Mouse (Mus musculus): ENCODE results near the gene Sbk1.
A peak's percentile ranks its signal among the peaks of the same experiment; 100 is the strongest.
"Not testable (repeated sequence)": the region's sequence is repeated elsewhere in the genome, so short reads cannot be mapped to it uniquely, and the experiment has no call there.

Gene Sbk1

DNA sequence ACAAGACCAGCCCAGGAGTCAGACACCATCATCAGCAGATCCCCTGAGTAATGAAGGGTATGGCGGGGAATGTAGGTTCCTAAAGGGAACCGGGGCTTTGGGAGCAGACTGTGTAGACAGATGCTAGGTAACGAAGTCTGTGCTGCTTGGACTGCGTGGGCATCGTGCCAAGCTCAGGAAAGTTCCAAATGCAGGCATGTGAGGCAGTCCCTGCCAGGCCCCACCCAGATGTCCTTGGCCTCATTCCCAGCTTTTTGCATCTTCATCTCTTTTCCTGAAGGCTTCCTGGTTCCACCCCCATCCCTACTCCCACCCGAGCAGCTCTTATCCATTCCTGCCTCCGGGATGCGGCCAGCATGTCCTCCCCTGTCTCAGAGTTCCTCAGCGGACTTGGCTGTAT lies 6.5 kb upstream of the Sbk1 start:
- DNase-seq, result no peak

DNA sequence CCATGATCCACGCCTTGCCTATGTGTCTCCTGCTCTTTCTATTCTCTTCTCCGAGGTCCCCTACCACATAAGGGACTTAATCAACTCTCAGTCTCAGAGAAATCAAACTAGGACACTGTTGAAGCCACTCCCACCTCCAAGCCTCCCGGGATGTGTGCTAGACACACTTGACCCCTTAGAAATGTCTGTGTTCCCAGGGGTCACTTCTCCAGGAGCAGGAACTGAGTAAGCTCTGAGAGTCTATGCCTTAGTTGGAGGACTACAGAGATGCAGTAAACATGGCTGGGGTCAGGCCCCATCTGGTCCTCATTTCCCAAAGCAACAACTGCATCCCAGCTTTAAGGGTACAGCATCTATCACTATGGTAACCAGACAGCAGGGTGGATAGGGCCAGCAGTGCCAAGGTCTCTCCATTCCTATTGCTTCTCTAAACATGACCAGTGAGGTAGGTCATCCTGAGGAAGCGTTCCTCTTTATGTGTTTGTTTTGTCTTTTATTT lies 6.0 kb upstream of the Sbk1 start:
- DNase-seq, result no peak

DNA sequence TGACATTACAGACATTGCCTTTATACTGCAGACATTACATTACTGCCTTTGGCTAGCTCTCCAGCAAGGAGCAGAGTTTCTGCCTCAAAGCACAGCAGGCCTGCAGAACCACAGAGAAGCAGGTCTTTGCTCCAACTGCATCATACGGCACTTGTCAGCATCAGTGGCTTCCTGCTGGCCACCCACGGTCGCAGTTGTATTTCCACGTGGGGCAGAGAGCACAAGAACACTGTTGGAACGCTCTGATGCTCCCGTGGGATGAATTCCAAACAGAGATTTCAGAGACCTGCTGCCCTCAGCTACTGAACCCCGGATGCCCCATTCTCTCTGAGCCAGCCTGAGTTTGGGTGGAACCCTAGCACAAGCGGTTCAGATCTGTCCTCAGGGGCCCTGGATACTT lies 4.8 kb upstream of the Sbk1 start:
- DNase-seq, result no peak

DNA sequence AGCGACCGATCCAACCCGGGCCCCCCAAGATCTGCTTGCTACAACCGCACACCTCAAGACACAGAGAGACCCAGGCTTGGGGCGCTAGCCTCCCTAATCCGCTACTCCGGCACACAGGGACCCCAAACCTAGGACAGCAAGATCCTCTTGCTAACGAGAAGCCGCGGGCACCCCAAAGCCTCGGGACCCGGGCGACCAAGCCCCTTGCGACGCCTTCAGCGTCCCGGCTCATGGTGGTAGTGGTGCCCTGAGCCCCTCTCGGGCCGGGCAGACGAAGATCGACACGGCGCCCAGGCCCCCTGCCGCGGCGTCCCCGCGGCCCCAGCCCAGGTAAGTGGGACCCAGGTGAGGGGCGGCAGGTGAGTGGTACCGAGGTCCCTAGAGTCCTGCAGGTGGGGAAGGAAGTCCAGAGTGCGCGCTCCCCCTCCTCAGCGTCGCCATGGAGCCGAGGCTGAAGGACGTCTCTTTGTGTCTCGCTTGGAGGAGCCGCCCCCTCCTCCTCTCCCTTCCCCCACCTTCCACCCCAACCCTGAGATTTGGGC lies 422 bp downstream of the Sbk1 start:
- peak; percentile 50 to 60 for DNase-seq

DNA sequence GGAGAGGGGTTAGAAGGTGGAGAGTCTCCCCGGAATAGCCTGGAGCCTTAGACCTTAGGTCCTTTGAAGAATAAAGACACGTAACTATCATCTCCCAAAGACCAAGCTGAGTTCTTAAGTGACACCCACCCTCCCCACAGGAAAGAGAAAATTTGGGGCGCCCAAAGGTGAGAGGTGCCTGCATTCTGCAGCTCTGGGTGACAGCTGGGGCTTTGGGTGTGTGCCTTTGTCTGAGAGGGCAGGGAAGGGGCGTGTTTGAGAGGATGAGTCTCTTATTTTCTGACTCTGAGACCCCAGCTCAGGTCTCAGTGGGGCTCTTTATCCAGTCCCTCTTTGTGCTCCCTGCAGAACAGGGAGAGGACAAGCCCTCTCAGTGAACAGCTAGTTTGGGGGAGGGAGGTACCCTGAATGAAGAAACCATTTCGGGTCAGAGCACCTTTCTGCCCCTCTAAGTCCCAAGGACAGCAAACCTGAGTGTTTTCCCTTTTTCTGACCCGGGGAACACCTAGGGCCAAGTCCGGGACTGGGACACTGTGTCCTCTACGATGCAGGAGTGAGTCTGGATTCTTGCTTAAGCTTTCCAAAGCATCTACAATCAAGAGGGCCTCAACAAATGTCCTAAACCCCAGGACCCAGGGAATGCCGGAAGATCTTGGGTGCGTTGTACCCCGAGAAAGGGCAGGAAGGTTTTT lies 1.1 kb downstream of the Sbk1 start:
- DNase-seq, result peak; percentile 54 to 71

DNA sequence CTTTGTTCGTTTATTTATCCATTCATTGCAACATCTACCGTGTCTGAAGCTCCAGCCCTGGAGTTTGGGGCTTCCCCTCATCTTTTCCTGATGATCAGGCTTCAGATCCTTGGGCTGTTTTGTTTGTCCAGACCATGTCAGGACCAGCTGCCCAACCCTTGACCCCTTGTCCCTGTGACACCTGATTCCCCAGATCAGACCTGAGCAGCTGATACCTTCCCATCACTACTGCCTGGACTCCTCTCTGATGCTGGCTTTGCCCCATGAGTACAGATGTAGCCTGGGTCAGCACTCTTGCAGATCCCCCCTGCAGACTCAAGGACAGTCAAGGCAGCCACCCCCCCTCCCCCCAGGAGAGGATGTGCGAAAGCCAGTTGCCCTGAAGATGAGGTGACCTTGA lies 1.7 kb downstream of the Sbk1 start:
- no peak for DNase-seq

DNA sequence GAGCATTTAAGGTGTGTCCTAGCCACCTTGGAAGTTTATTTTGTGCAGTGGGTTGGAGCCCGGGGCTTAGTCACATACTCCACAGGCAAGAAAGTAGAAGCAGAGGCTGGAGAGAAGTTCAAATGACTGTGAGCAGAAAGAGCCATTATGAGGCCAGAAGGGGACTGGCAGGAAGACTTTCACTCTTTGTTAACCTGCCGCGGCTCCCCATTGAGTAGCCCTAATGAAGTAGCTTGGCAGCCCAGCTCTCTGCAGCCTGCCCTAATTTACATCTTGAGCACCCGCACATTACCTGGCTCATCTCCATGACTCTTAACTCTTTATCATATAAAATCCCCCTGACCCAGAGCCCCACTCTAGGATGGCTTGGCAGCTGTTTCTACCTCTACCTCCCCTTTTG lies 2.2 kb downstream of the Sbk1 start:
- DNase-seq, result no peak

DNA sequence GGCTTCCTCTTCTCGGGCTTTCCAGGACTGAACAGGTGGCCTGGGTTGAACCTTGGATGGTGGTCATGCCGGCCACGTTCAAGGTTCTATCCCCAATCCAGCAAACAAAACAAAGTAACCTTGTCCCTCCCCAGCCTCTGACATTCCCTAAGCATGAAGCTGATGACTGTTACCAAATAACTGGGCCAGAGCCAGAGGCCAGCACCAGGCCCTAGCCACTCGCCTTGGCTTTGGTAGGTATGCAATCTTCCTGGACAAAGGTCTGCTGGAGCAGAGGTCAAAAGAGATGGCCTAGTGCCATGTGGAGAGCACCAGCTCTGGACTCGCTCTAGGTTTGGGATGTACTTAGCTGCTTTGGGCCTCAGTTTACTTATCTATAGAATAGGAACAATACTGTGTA lies 3.3 kb downstream of the Sbk1 start:
- no peak for DNase-seq

DNA sequence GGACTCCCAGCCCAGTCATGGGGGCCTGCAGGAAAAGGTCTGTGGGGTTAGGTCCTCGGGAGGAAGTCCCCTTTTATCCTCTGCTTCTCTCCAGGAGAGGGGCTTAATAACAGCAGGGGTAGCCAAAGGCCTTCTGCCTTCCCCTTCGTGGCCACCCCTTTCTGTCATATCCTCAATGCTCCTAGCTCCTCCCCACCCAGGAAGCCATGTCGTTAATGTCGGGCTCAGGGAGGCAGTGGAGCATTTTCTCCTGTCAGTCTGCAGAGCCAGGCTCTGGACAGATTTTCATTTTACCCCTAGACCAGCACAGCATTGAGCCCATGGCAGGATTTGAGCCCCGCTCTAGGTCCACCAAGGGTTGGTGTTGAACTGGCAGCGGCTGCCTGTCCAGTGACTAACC lies 3.9 kb downstream of the Sbk1 start:
- no peak for DNase-seq

DNA sequence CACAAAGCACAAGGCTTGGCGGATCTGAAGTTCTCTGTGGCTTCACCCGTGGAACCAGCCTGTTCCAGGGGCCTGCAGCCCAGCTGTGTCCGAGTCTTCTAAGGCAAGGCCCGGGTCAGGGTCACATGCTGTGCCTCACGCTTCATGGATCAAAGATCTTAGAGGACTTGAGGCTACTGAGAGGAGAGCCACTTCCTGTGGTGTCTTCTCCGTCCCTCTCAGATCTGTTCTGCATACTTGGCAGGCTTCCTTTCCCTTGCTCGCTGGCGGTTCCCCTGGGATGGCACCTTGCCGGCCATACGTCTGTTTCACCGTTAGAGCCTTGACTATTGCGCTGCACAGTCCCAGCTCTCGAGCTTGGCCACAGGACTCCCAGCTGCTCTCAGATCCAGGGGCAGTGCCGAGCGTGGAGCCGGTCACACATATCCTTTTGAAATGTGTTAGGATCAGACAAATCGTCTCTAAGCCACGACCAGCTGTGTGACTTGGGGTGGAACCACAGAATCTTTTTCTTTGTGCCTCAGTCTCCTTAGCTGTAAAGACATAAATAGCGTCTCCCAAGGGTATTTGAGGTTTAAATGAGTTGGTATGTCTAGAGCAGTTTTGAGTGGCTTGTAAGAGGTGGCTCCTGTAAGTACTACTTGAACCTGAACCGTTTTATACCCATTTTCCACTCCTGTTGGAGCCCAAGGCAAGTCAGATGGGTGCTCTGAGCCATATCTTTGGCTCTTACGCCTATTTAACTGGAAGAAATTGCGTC lies 5.3 kb downstream of the Sbk1 start:
- DNase-seq, result no peak

DNA sequence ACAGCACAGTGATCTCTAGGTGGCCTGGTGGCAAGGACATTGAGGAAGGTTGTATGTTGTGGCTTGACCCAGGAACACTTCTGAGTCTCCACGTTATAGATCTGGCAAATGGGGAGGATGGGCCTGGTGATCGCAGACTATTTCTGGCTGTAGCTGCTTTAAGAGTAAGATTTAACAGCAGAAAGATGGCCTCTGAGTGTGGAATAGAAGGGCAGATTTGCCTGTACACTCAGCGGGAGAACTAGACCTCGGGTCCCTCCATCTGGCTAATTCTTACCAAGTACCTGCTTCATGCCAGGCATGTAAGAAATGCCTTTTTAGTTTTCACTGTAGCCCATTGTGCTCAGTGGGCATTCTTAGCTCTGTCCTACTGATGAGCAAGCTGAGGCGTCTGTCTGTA lies 6.4 kb downstream of the Sbk1 start:
- no peak for DNase-seq

DNA sequence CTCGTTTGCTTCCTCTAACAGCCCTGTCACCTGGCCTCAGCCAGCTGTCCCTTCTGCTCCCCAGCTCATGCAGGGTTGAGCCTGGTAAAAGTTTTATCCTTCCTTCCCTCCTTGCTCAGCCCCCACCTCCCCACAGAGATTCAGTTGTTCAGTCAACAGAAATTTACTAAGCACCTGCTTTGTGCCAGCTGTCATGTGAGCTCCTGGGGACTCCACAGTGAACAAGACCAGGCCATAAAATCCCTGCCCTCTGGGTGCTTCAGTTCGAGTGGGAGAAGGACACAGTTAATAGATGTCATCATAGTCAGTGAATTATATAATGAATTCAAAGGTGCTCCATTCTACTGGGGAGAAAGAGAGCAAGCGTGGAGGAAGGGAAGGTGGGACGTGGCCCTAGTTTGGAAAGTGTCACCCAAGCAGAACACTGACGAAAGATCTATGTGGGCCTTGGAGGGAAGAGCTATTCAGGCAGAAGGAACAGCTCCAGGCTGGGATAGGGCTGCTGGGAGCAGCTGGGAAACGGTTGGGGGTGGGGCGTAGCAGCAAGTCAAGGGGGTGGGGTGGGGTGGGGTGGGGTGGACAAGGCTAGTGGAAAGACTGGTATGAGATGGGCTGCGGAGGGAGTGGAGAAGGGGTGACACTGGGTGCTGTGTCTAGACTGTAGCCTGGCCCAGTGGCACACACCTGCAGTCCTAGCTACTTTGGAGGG lies 7.5 kb downstream of the Sbk1 start:
- no peak for DNase-seq

DNA sequence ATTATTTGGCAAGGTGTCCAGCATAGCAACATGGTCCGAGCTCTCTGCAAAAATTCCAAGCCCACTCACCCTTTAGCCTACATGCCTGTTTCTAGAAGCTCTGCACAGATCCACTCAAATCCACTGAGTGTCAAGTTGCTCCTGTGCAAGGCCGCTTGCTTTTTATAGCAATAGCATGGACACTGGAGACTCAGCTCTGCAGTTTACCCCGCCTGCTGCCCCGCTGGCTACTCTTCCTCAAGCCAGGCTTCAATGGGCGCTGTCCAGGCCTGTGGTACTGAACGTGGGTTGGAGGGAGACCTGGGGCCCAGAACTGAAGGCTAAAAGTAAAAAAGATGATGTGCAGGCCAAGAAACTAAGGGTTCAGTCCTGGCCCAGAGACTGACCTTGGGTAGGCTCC lies 8.3 kb downstream of the Sbk1 start:
- no peak for DNase-seq

DNA sequence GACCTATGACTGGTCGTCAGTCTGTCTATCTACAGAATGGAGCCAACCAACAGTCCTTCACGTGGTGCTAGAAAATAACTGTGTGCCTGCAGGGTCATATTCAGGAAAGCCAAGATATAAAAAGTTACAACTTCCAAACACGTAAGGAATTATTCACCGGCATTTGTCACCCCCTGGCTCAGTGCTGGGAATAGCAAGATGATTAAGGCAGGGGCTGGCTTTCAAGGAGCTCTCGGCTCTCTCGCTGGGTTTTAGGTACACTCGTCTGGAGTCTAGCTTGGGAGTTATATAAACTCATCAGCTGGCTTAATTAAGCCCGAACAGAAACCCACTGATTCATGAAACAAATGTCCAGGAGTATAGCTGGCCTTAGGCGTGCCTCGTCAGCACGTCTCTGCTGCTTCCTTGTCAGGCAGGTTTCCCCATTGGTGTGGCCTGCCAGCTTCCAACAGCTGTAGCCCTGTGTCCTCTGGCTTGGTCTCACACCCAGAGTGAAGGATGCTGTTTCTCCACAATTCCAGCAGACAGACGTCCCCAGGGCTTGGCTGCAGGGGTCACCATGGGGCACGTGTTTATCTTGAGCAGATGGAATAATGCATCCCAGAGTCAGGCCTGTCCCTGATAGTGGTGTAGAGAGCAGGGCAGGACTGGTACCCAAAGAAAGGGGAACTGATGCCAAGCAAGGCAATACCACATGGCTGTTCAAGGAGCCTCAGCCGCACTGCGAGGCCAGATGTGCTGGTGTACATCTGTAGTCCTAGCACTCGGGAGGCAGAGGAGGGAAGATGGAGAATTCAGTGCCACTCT lies 9.7 kb downstream of the Sbk1 start:
- DNase-seq, result no peak

DNA sequence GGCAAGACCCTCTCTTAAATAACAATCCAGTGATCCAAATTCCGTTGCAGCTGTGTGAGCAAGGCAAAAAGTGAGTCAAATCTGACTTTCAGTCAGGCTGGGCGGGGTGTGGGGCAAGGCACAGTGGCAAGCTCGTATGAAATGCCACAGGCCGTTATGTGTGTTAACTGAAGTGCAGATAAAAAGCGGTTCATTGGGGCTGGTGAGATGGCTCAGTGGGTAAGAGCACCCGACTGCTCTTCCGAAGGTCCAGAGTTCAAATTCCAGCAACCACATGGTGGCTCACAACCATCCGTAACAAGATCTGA lies 10.2 kb downstream of the Sbk1 start:
- not testable (repeated sequence) for DNase-seq

DNA sequence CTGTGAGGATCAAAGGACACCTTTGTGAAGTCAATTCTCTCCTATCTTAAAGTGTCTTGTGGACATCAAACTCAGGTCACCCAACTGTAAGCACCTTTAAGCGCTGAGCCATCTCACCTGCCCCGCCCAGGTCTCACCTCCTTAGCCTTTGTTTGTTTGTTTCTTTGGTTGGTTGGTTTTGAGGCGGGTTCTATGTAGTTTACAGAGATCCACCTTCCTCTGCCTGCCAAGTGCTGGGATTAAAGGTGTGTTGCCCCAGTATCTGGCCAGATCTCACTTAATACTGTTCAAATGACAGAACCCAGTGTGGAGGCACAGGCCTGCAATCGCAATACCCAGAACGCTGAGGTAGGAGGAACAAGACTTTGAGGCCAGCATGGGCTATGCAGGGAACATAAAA lies 11.6 kb downstream of the Sbk1 start:
- DNase-seq, result no peak

DNA sequence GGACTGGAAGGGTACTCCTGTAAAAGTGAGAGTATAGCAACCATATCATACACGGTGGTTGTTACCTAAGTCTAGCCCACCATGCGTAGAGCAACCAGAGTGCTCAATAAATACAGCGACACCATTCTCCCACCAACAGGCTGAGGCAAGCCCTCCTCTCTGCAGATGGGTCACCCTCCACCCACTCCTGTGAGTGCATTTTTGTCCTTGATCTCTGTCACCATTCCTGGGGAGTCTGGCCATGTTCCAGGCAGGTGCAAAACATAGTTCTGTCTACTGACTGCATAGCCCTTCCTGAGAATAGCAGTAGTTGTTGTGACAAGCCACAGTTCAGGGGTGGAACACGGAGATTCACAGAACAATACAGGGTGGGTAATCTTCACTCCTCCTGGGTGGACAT lies 12.0 kb downstream of the Sbk1 start:
- DNase-seq, result no peak

DNA sequence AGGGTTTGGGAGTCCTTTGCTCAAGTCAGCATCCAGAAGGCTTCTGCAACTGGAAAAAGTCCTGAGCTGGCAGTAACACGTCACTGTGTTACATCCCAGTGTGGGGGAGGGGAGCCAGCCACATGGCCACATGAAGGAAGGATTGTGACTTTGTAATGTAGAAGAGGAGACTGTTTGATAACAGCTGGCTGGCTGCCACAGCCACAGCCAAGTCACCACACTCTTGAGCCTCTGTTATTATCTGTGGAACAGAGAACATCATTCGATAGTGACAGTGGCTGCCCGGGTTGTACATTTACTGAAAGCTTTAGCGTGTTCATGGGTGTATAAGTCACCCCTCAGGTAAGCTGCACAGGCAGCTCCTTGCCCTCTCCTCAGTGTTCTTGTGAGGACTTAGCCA lies 12.4 kb downstream of the Sbk1 start:
- DNase-seq, result peak; percentile 66 to 68

DNA sequence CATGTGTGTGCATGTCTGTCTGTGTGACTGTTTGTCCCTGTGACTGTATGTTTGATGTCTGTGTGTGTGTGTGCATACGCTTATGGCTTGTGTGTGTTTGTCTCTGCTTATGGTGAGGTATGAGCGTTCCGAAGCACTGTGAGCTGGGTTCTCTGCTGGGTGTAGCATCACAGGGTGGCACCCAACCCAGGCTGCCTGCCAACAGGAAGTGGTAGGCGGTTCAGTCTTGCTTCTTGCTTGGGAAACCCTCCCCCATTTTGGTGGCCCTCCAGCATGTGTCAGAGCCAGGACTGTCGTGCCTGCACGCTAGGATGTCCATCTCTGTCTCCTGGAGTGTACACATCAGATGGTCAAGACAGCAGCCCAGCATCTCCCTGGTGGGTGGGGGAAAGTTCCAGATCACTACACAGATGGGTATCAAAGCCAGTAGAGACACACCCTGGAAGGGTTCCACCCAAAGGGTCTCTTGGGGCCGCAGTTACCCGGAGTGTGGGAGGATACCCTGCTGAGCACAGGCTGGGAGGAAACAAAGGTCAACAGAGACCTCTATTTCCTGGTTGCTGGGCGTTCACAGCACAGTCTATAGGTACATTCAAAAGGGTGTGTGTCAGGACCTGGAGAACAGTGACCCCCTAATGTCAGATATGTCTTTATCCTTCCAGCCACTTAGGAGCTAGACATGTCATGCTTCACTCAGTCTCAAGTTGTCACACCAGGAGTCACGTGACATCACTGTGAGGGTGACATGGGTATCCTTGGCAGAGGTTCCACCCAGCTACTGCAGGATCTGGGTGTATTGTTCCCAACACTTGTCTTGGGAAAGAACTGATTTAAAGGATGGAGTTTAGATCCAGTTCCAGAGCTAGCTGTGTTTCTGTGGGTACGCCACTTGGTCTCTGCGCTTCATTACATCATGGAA lies 13.1 kb downstream of the Sbk1 start:
- DNase-seq, result peak; percentile 82 to 88

DNA sequence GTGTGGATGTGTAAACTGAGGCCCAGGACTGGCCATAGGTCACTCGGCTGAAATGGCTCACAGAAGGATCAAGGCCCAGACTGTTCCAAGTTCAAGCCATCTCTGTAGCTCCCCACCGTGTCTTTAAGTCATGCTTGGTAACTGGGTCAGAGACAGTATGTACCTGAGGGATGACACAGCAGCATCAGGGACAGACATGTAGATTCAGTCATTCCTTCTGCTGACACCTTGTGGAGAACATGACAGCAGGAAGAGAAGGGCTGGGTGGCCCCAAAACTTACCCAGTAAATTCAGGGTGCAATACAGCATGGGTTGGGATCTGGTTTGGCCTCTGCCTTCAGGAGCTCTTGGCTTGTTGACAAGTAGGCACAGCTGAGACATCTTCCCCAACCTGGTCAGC lies 13.9 kb downstream of the Sbk1 start:
- no peak for DNase-seq

DNA sequence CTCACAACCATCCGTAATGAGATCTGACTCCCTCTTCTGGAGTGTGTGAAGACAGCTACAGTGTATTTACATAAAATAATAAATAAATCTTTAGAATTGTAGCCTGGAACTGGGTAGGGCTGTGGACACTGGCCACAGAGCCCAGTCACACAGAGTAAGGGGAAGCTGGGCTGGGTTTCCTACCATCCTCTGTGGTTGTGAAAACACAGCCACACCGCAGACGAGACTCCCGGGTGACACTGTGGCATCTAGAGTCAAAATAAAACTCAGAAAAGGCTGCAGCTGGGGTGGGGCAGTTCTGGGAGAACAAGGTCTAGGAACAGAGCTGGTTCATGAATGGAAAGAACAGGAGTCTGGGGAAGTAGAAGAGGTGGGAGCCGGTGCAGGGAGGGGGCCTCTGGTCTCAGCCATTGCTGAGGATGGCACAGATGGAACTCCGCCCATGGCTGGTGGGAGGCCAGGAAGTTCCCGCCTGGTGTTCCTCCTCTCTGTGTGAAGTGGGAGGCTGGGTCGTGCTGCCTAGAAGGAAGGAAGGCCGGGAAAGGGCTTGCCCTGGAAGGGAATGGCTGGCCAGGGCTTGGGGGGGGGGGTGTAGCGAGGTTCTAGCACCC lies 15.2 kb downstream of the Sbk1 start:
- peak in 1 of 2 experiments; percentile 29 for DNase-seq
